Mouse (Mus musculus): ENCODE data around the gene Kdm5b.
A peak's percentile ranks its signal among the peaks of the same experiment; 100 is the strongest.

The Kdm5b gene

DNA sequence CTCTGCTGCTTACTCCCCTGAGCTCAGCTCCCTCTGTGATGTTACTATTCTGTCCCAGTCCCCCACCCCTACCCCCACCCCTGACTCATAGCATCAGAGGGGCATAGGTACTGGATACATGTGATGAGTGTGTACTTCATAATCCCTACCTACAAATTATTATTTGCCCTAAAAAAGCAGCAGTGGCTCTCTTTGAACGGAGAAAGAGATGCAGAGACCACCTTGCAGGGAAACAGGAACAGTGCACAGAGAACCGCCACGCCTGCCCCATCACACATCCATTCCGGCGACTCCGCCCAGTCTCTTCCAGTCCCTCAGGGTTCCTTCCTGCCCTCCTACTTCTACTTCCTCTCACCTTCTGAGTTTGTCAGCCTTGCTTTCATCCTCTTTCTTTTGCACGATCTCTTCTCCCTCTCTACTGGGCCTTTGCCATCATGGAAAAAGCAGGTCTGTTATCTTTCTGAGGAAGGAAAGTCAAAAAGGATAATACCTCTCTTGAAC lies 10.3 kb upstream of the Kdm5b start, which contains the start of gene Mgat4e:
Mgat4e (minus strand) TSS at position 51 of the 501 bp plus-strand sequence.
- DNase-seq (ENCODE audit: extremely low spot score, low spot score) = no peak

DNA sequence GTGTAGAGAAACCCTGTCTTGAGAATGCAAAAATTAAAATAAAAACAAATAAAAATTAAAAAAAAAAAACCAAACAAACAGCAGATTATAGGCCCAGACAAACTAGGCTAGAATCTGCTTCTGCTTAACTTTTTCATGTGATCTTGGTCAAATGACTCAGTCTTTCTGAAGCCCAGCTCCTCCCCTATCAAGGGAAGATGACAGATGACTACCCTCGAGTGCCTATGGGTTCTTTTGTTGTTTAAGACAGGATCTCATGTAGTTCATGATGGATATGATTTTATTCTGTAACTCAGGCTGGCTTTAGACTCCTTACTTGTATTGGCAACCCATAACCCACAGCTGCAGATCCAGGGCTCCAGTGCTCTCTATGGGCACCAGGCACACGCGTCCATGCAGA lies 8.1 kb upstream of the Kdm5b start:
- no peak for DNase-seq (ENCODE audit: extremely low spot score, low spot score)

DNA sequence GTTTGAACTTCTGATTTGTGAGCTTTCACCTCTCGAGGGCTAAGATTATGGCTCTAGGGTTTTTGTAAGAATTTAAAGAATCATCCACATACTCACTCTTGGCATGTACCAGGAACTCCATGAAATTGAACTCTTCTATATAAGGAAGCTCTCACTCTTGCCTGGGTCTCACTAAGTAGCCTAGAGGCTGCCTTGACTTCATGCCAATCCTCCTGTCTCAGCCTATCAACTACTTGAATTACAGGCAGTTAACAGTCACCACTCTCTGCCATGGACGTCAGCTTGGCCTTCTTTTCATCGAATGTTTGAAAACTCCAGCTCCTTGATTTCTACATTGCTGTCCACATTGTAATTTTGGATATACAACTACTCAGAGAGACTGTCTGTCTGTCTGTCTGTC lies 7.6 kb upstream of the Kdm5b start:
- DNase-seq (ENCODE audit: extremely low spot score, low spot score) = no peak

DNA sequence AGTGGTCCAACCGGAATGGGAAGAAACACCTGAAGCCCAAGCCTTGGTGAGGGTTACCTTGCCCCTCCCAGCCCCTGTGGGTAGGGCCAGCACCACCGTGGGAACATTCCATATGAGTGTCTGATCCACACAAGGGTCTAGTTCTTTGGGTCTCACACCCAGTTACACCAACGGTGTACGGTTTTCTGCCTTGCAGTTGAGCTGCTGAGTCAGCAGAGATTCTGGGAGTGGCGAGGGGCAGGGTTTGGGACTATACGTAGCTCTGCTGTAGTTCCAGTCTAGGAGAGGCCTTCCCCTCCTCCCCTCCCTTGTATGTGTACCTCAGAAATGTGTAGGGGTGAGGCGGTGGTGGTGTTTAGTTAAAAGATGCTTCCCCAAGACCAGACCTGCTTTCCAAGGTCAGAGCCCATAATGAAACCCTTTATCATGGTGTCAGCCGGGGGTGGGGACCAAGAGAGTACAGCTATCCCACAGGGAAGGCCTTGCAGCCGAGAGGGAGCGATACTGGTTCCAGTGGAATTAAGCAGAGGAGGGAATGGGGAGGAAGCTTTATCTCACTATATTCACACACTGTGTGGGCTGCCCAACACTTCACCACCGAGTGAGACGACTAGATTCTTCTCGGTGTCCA lies 4.6 kb upstream of the Kdm5b start:
- no peak for DNase-seq (ENCODE audit: extremely low spot score, low spot score)

DNA sequence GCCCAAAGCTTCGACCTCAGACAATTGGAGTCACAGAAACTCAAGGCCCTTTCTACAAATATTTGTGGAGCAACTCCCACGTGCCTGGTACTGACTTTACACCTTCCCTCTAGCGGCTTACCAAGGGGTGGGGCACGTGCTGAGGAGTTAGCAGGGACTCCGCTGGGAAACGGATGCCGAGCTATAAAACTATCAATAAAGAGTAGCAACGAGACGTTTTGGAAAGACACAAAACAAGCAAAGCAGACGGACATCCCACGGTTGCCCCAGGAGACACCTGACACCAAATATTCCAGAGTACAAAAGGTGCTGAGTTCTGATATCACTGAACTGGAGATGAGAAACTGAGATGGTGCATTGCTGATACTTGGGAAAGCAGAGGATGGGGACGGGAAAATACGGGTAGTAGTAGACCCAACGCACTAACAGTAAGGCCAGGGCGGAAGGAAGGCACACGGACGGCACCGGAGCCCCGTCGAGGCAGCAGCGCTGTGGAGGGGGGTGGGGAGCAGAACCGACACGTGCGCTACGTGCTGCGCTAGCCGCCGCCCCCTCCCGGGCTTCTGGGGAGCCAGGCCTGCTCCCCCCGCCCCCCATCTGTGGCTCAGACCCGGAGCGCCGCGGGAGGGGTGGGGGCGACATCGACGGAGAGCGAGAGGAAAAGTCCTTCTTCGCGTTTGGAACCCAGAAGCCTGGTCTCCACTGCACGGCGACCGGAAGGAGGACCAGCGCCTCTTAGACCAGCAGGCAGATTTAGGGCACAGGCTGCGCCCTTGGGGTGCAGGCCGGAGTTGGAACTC lies 3.9 kb upstream of the Kdm5b start:
- DNase-seq (ENCODE audit: extremely low spot score, low spot score) = peak; percentile 36

DNA sequence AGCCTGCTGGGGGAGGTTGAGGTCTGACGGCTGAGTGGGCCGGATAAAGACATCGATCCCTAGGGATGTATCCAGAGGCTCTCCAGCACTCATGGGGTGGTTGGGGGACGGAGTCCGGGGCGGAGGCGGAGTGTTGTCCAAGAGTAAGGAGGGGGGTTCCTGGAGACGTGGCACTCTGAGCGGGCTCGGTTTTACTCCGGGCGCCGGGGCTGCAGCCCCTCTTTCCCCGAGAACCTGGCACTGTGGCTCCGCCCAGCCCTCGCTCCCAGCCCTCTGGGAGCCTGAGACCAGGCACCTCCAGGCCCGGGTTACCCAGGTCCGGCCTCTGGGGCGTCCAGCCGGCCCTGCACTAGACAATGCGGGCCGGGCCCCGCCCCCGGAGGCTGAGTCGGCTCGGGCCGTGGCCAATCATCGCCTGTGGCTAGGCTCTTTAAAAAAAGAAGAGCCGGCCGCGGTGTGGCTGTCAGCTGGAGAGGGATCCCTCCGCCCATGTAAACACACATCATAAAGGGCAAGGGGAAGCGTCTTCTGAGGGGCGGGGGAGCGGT lies 3.2 kb upstream of the Kdm5b start:
- peak; percentile 95 for DNase-seq (ENCODE audit: extremely low spot score, low spot score)

DNA sequence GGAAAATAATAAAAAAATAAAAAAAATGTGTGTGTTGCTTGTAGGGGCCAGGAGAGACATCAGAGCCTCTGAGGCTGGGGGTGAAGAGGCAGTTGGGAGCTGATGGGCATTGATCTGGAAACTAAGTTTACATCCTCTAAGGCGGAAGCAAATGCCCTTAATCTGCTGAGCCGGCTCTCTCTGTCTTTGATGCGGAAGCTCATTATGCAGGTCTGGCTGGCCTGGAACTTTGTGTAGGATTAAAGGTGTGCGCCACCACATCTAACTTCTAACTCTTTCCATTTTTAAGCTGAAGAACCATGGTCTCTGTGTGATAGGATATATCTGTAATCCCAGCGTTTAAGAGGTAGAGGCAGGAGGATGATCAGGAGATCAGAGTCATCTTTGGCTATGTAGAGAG lies 1.5 kb upstream of the Kdm5b start:
- DNase-seq (ENCODE audit: extremely low spot score, low spot score) = no peak

DNA sequence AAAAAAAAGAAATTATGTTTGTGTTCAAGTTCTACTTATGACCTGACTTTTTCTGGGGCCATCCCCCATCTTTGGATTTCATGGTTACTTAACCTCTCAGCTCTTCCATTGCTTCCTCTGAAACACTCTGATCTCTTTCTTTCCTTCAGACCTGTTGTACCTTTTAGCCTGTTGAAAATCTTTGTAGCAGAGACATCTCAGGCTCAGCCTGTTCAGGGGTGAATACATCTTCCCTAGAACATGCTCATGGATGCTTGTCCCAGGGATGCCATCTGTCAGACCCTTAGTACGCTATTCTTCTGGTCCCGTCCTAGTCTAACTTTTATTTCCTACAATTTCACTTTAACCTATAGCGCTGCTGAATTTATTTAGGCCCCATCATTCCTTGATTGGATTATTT lies 745 bp upstream of the Kdm5b start:
- DNase-seq (ENCODE audit: extremely low spot score, low spot score) = no peak

DNA sequence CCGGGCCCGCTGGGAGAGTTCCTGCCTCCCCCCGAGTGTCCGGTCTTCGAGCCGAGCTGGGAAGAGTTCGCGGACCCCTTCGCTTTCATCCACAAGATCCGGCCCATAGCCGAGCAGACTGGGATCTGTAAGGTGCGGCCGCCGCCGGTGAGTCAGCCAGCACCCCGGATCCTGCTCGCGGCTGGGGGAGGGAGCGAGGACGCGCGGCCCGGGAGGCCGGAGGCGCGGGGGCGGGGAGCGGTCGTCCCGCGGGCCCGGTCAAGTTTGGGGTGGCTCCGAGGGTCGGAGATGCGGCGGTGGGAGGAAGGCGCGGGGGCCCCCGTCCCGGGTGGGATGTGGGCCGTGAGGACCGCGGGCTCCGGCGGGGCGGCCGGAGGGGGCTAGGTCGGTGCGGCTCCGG lies 425 bp downstream of the Kdm5b start:
- no peak for DNase-seq (ENCODE audit: extremely low spot score, low spot score)

DNA sequence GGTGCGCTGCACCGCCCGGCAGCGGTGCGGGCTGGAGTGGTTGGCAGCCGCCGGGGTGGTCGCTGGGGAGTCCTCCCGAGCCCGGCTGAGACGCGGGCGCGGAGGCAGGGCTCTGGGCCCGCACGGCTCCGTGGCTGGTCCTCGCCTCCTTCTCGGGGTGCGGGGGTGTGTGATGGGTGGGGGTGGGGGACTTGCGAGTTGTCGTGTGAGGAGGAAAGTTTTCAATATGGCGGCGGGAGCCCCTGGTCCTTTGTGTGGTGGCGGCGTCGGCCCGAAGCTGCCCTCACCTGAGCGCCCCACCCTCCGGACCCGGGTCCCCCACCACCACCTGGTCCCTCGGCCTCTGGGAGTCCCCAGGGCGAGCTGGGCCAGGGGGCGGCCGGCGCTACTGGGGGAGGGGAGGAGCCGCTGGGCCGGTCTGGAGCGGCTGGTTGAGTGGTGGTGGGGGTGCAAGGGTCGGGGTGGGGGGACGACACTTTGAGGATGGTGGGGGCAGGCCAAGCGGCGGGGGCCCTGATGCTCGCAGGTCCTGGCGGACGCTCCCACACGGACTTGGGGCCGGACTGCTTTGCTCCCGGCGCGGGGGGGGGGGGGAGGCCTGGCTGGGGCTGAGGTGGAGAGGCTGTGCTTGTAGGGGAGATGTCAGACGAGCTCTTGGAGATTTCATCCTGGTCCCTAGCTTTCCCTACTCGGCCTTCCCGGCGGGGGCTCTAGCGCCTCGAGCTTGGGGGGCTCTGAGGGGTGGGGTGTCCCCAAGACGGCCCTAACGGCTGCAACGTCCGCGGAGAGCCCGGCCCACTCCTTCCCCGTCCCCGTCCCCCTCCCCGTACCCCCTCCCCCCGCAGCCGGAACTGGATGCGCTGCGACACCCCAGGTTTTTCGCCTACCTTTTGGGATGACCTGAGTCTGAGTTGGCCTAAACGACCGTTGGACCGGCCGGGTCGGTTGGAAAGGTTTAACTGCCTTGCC lies 1.1 kb downstream of the Kdm5b start:
- DNase-seq (ENCODE audit: extremely low spot score, low spot score) = peak; percentile 65

DNA sequence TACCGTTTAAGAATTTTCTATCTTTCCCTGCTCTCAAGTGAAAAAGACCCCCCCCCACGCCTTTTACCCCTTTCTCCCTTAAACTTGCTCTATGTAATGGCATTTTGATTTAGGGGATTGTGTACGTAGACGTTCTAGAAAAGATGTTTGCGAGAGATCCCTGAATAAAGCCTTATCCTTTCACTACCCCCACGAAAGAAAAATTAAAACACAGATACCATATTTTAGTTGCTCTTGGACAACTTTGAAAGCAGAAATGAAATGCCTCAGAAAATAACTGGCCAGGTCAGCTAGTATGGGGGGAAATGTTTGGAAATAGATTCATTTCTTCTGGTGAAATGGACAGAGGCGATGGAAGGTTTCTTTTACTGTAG lies 1.8 kb downstream of the Kdm5b start:
- no peak for DNase-seq (ENCODE audit: extremely low spot score, low spot score)

DNA sequence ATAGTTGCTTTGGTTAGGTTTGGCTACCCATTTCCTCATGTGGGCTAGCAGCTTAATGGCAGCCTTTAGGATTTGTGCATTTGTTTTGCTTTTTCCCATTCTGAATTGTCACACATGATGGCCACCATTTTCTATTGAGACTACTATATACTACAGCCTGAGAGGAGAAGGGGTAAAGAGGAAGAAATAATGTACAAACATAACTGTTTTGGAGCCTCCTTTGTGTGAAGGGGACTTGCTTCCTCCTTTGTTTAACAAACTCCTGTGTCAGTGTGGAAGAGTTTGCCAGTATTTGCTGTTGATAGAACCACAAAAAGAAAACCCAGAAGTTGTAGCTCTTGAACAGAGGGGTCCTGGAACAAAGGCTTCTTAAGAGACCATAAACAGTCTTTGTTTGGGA lies 2.5 kb downstream of the Kdm5b start:
- no peak for DNase-seq (ENCODE audit: extremely low spot score, low spot score)

DNA sequence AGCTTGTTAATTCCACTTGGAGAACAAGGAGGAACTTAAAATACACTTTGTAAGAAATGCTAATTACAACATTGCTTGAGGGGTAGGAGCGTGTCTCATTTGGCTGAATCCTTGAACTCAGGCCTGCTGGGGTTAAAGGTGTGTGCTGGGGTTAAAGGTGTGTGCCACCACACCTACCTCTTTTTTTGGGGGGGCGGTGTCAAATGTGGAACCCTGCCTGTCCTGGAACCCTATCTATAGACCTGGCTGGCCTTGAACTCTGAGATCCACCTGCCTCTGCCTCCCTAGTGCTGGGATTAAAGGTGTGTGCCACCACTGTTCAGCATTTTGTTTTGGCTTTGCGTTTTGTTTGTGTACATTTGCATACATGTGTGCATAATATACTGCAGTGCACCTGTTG lies 3.8 kb downstream of the Kdm5b start:
- DNase-seq (ENCODE audit: extremely low spot score, low spot score) = no peak

DNA sequence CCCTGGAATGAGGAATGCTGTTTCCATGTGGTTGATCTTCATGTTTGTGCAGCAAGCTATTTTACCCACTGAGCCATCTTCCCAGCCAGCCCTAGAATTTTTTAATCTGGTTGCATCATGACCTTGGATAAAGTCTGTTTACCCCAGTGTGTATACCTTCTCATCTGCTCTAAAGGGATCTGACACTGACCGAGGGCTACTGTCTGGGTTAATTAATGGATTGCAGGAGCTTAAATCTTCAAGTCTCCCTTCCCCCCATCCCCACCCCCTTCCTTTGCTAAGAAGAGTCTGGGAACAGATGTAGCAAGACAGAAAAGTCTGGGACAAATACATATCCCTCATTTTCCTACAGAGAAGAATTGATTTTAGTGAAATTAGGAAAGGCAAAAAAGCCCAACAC lies 7.5 kb downstream of the Kdm5b start:
- no peak for DNase-seq (ENCODE audit: extremely low spot score, low spot score)

DNA sequence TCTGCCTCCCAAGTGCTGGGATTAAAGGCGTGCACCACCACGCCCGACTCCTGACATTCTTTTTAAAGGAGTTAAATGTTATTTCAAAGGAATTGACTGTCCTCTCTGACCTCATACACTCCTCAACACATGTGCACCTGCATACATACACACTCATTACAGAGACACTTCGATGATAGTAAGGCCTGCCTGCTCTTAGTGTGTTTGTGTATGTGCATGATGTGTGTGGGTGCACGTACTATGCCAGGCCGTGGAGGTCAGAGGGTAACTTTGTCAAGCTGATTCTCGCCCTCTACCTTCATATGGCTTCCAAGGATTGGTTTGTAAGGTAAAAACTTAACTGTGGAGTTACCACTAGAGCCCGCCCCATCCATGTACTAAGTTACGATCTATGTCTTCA lies 10.2 kb downstream of the Kdm5b start:
- no peak for DNase-seq (ENCODE audit: extremely low spot score, low spot score)

DNA sequence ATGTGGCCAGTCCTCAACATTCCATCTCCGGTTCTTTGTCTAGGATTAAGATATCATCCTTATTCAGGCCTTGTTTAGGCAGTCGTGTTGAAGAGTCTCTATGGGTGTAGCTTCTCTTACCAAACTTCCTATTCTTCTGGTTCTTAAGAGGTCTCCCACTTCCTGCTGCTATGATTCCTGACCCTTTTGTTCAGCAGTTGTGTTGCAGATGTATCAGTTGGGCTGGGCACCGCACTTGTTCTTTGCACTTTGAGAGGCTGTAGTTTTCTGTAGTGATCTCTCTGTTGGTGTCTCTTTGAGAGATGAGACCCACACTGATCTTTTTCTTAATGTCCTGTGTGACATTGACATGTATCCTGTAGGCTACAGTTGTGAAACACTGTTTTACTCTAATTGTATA lies 10.7 kb downstream of the Kdm5b start:
- no peak for DNase-seq (ENCODE audit: extremely low spot score, low spot score)

DNA sequence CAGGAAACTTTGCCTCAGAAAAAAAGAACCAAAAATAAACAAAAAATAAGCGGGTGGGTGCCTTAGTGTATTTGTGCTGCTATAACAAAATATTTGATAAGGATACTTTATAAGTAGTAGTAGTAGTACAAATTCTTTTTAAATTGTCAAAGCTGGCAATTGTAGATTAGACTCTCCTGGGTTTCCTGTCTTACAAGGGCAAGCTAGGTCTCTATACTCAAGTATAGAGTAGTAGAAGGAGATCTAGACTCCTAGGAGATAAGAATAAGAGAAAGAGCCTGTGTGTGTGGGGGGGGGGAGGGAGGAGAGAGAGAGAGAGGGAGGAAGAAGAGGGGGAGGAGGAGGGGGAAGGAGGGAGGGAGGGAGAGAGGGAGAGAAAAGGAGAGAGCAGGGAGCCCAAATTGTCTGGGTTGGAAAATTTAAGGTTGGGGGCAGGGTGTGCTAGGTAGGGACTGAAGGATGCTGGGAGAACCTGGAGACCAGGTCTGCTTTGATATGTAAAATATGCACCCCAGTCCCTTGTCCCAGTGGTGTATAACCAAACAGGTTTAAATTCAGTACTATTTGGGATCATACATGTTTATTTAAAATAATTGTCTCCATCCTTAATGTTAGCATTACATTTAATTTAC lies 13.4 kb downstream of the Kdm5b start:
- no peak for DNase-seq (ENCODE audit: extremely low spot score, low spot score)

DNA sequence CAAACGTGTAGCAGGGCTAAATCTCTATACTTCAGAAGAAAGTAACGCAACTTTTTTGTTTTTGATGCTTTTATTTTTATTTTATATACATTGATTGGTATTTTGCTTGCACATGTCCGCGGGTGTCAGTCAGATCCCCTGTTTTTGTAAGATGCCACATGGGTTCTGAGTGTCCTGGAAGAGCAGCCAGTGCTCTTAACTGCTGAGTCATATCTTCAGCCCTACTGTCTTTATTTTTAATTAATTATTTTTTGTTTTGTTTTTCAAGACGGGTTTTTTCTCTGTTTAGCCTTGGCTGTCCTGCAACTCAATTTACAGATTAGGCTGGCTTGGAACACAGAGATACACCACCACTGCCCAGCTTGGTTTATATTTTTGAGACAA lies 14.0 kb downstream of the Kdm5b start:
- DNase-seq (ENCODE audit: extremely low spot score, low spot score) = no peak

DNA sequence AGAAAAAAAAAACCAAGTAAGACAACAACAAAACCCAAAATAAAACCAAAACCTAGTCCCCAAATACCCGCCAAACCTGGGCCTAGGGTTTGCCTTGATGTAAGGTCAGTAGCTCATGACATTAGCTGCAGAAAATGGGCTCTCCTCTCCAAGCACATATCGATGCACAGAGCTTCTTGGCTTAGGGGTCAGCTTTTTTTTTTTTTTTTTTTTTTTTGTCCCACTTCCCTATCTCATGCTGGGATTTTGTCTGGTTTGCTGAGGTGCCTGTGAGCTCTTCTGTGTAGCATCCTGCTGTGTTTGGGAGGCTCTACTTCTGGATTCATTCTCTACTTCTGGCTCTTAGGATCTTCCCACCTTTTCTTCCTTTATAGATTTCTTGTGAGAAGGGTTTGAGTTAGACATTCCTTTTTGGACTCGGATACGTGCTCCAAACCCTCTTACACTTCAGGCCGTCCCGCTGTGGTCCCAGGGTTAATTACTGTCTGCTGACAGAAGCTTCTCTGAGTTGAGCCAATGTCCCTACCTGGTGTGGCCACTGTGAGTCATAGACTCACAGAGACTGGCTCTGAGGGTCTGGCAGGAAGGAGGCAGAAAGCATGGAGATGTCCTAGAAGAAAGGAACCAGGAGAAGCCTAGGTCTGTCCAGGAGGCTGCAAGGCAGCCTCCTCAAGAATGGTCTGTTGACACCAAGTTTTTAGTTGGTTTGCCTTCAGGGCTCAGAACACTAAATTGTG lies 17.6 kb downstream of the Kdm5b start:
- no peak for DNase-seq (ENCODE audit: extremely low spot score, low spot score)

DNA sequence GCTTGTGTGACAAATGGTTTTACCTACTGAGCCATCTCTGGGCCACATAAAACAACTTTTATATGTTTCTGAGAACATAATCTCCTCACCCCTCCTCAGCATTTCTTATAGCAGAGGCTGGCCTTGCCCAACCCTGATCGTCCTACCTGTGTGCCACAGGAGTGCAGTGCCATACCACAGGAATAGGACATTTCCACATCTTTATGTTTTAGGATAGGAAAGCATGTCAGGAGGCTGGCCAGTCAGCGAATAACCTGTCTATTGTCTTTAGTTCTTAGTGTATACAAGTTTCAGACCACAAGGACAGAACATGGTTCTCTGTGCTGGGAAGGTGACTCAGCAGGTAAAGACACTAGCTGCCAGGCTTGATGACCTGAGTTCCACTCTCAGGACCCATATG lies 20.8 kb downstream of the Kdm5b start:
- DNase-seq (ENCODE audit: extremely low spot score, low spot score) = no peak

All from neural tube, embryonic 10.5 days (tissue).